Mouse (Mus musculus) limb, embryonic 13.5 days (tissue): ENCODE results near the gene U2af1l4. TPM values are rescaled to one million over a fixed set of nuclear protein-coding genes. Genes with fewer than 3 reads are reported as not detected.
A peak's percentile ranks its signal among the peaks of the same experiment; 100 is the strongest.

Source experiments
- ATAC-seq: fragments of 200-750 bp; cut with Nextera tagmentation; 2 replicates; pipeline ENCODE4 v1.8.0; 2017; ENCODE audit warnings: low read depth, moderate number of reproducible peaks, moderate TSS enrichment; ENCODE audit not compliant: low FRiP score
- H3K27ac ChIP-seq: fragments of 300-500 bp; sonication (generic); 2 replicates; pipeline ENCODE4 v1.5.1; 2015; ENCODE audit warnings: inconsistent platforms, mild to moderate bottlenecking, moderate library complexity
- H3K27me3 ChIP-seq: fragments of 300-500 bp; sonication (generic); 2 replicates; pipeline ENCODE4 v1.6.1; 2015; ENCODE audit warnings: mild to moderate bottlenecking, inconsistent platforms
- H3K36me3 ChIP-seq: fragments of 300-500 bp; sonication (generic); 2 replicates; pipeline ENCODE4 v1.6.1; 2015; ENCODE audit warnings: inconsistent platforms, mild to moderate bottlenecking, moderate library complexity
- H3K4me1 ChIP-seq: fragments of 300-500 bp; sonication (generic); 2 replicates; pipeline ENCODE4 v1.6.1; 2015; ENCODE audit warnings: inconsistent platforms
- H3K4me2 ChIP-seq: fragments of 300-500 bp; sonication (generic); replicated peaks from 2 replicates; pipeline ENCODE4 v1.6.1; 2015; ENCODE audit warnings: inconsistent platforms, mild to moderate bottlenecking, moderate library complexity
- H3K4me3 ChIP-seq: fragments of 300-500 bp; sonication (generic); 2 replicates; pipeline ENCODE4 v1.5.1; 2015; ENCODE audit warnings: moderate library complexity, mild to moderate bottlenecking, inconsistent platforms
- H3K9ac ChIP-seq: fragments of 300-500 bp; sonication (generic); 2 replicates; pipeline ENCODE4 v1.6.1; 2015; ENCODE audit warnings: mild to moderate bottlenecking, inconsistent platforms
- H3K9me3 ChIP-seq: fragments of 300-500 bp; sonication (generic); 2 replicates; pipeline ENCODE4 v1.6.1; 2016; ENCODE audit warnings: inconsistent platforms
- WGBS: fragments of 180-500 bp; shearing (Covaris S2); methylation state at CpG from one replicate; pipeline ENCODE4 v1.1.7; 2015; 5-methylcytosine and 5-hydroxymethylcytosine counted together
- polyA plus RNA-seq: library from polyadenylated mRNA; unstranded; fragments of >200 nt; fragmentation: Nextera tagmentation; extraction: Ambion mirVana; gene quantifications from 2 replicates; pipeline ENCODE4 v1.2.1, GENCODE M21; 2015

The U2af1l4 gene
- polyA plus RNA-seq, 1 experiment from 2014 or later, result 81.3 TPM

DNA sequence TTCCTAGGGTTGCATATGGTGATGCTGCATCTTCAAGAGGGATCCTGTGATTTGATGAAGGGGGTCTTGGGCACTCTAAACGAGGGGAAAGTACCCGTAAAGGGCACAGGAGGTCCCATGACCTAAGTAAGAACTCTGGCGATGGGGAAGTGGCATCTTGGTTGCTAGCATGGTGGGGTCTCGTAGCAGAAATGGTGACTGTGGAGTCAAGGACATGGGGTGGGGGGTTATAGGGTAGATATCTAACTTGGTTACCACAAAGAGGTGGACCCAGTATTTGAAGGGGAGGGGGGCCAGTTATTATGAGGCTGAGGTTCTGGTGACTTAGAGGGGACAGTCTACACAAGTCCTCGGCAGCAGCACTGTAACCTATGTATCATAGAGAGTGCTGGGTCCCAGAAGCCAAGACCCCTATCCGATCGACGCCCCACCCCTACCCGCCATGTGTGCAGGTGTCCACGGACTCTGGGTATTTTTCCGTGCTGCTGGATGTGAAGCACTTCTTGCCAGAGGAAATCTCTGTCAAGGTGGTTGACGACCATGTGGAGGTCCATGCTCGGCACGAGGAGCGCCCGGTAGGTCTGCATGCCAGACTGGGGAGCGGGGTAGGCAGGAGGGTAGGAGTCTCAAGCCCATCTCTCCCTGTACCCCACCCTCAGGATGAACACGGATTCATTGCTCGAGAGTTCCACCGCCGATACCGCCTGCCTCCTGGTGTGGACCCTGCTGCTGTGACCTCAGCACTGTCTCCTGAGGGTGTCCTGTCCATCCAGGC is 9.1 kb upstream of the U2af1l4 start:
- 84% methylated on average over 22 of the region's 22 CpGs for WGBS
- peak overlapping the region; percentile 77 for H3K9ac ChIP-seq

DNA sequence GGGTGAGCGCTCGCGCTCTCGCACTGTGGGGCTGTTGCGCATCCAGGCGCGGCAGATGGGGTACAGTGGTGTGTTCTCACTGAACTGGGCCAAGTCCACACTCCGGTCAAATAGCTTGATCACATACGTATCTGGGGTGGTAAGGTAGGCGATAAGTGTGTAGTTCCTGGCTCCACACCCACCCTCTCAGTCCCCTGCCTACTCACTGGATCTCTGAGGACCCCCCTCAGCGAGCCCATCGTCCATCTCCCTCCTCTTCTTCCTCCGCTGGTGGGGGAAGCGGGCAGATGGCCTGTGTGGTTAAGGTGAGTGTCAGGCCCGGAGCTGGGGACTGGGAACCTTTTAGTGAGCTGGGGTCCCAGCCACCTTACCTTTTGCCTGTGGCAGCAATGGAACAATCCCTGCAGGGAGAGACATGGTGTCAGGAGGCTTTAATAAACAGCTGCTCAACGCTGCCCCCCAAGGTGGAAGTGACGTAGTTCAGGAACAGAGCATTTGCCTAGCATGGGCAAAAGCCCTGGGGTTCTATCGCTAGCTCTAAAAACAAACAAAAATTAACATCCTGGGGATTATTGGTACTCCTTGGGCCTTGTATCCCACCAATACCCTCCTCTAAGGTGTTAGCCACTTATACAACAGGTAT is 6.1 kb upstream of the U2af1l4 start:
- Histone ChIP-seq H3K36me3 (peaks cover 36% of the 10 kb centered on the region), H3K4me3 (no peak overlapping the region), H3K27ac (no peak overlapping the region), H3K9ac (no peak overlapping the region), H3K27me3 (no peaks in the 10 kb centered on the region), H3K4me2 (no peak overlapping the region), H3K9me3 (no peaks in the 10 kb centered on the region), H3K4me1 (peaks cover 46% of the 10 kb centered on the region)
- ATAC-seq, result no peak
- 93% methylated on average over 18 of the region's 18 CpGs for WGBS

More for the DNA sequence above, 9.1 kb upstream of the U2af1l4 start:
- ATAC-seq, result no peak
- H3K4me1 ChIP-seq, result peaks cover 36% of the 10 kb centered on the region
- peak overlapping the region; percentile 95; the same call in 1 of the 2 replicates for H3K27ac ChIP-seq
- peak overlapping the region; percentile 94 for H3K4me2 ChIP-seq
- H3K36me3 ChIP-seq, result peaks cover 42% of the 10 kb centered on the region
- H3K27me3 ChIP-seq, result no peaks in the 10 kb centered on the region
- H3K4me3 ChIP-seq, result peak overlapping the region; percentile 68
- no peaks in the 10 kb centered on the region for H3K9me3 ChIP-seq

DNA sequence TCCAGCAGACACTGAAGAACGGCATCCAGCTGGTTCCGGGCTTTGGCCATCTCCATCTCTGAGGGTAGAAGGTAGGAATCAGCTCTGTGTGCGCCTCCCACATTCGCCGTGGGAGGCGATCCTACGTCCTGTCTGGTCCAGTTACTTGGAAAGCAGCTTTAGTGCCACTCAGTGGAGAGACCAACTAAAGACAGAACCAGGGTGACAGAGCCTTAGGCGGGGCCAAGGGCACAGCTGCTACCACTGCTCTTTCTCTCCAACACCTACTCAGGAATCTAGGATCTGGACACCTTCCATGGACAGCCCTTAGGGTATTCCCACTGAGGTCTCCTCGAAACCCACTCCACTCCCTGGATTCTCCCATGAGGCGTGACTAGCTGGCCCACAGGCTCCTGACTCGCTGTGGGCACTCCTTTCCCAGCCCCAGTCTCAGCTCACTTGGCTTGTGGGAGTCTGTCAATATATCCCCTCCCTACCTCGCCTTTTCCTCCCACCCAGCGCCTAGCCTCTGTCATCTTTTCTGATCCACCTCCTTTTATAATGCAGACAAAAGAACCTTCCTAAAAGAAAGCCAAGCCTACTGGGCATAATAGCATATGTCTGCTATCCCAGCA is 5.1 kb upstream of the U2af1l4 start:
- H3K9ac ChIP-seq, result peak overlapping the region; percentile 78
- H3K4me1 ChIP-seq, result peaks cover 41% of the 10 kb centered on the region
- H3K4me2 ChIP-seq, result peak overlapping the region; percentile 96
- H3K27ac ChIP-seq, result no peak overlapping the region
- H3K9me3 ChIP-seq, result no peaks in the 10 kb centered on the region
- WGBS, result 91% methylated on average over 13 of the region's 13 CpGs
- peak overlapping the region; percentile 68 for H3K4me3 ChIP-seq
- peaks cover 36% of the 10 kb centered on the region for H3K36me3 ChIP-seq
- no peak for ATAC-seq
- H3K27me3 ChIP-seq, result no peaks in the 10 kb centered on the region

DNA sequence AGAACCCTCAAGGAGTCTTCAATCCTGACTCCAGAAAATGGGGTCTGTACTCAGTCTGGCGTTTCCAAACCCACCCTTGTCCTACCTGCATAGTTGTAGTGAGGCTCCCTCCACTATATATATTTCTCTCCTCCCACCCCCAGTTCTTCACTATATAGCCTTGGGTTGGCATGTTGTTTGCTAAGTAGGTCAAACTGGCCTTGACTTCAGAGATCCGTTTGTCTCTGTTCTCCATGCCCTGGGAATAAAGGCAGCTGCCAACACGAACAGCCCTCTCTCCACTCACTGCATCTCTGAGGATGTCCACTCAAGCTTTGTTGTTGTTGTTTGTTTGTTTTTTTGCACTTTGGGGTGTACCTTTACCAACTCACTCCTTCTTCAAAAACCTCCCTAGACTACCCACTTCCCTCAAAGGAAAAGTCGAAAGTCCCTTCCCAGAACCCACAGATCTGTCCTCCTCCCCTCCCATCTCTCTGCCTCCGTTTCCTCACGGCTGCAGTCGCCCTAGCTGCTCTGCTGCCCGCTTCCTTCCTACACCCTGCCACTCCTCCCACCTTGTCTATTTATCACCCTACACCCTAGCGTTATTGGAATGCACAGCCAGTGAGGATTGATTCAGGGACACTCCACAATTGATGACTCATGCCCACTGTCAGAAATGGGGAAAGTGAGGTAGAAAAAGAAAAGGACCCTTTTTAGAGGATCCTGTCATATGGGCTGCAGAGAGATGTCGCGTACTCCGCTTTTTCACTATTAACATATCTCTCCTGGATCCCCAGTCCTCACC is 4.3 kb upstream of the U2af1l4 start:
- no peak for ATAC-seq
- 14% methylated on average over 12 of the region's 12 CpGs for WGBS
- peaks cover 35% of the 10 kb centered on the region for H3K4me1 ChIP-seq
- no peaks in the 10 kb centered on the region for H3K27me3 ChIP-seq
- H3K27ac ChIP-seq, result no peak overlapping the region; the same call in 1 of the 2 replicates
- H3K36me3 ChIP-seq, result peaks cover 36% of the 10 kb centered on the region
- H3K4me2 ChIP-seq, result peak overlapping the region; percentile 96
- no peaks in the 10 kb centered on the region for H3K9me3 ChIP-seq
- peak overlapping the region; percentile 78 for H3K9ac ChIP-seq
- H3K4me3 ChIP-seq, result peak overlapping the region; percentile 68

DNA sequence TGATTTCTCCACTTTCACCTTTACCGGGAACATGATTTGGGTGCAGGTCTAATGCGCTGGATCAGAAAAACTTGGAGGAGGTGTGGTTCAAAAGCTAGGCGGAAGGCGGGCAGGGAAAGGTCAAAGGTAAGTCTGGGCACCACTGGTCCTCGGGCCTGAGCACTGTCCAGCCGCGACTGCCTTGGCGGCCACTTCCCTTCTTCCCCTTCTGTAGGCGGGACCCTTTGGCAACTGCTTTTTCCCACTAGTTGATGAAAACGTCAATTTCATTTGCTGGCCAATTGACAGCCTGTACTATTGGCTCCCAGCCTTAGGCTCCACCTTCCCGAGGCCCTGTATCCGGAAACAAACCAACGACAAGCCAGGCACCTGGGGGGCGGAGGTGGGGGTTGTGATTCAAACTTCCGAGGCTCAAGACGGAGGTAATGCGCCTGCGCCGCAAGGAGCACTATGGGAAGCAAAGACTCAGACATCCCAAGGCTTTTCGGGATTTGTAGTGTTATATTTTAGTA is 3.6 kb upstream of the U2af1l4 start, which contains the start of gene Lin37:
Lin37 (minus strand) TSS at position 396 of the 512 bp plus-strand sequence.
- under 1% methylated on average over 20 of the region's 20 CpGs for whole genome bisulfite sequencing
- Histone ChIP-seq H3K9ac (peak within 1 kb of the TSS; percentile 78), H3K27me3 (no peaks in the 10 kb centered on the region), H3K36me3 (peaks cover 30% of the 10 kb centered on the region), H3K4me1 (peaks cover 37% of the 10 kb centered on the region), H3K4me2 (peak within 1 kb of the TSS; percentile 96), H3K9me3 (no peaks in the 10 kb centered on the region), H3K4me3 (peak within 1 kb of the TSS; percentile 68), H3K27ac (no peak within 1 kb of the TSS; the same call in 1 of the 2 replicates)
- peak; percentile 90 for ATAC-seq

DNA sequence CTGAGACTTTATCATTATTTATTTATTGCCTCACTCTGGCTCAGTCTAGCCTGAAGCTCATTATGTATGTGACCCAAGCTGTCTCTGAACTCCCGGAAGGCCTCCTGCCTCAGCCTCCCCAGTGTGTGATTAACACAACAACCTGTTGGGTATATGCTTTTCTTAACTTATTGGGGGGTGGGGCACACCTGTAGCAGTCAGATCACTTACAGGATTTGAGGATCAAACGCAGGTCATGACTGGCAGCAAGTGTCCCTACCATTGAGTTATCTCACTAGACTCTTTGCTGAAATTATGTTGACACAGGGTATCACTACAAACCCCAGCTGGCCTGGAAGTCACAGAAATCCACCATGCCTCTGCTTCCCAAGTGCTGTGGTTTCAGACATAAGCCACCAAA is 2.8 kb upstream of the U2af1l4 start:
- peaks cover 37% of the 10 kb centered on the region for H3K4me1 ChIP-seq
- H3K4me3 ChIP-seq, result no peak overlapping the region
- no peak for ATAC-seq
- H3K27ac ChIP-seq, result no peak overlapping the region
- H3K27me3 ChIP-seq, result no peaks in the 10 kb centered on the region
- 62% methylated on average over 2 of the region's 2 CpGs for WGBS
- peak overlapping the region; percentile 96 for H3K4me2 ChIP-seq
- no peak overlapping the region for H3K9ac ChIP-seq
- no peaks in the 10 kb centered on the region for H3K9me3 ChIP-seq
- H3K36me3 ChIP-seq, result peaks cover 27% of the 10 kb centered on the region

DNA sequence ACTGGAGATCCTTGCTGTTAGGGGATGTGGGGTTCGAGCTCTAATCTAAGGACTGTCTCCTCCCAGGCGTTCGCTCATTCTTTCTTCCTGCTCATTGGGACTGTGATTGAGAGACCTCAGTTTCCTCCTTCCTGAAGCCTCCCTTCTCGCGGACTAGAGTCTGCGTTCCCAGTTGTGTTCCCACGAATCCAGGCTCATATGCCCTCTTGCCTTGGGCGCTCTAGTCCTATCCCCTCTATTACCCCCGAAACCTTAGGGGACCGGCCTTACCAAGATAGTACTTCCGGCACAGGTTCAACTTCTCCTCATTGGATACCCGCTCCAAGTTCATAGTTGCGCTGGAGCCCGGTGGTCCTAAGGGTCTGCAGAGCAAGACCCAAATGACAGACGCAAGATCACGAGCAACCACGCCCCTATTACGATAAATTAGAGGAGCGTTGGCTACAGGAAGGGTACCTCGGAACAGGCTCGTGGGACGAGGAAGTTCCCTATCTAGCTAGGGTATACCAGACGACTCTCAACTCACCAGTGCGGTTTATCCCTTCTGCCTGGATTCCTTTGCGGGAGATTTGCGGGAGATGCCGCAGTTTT is 480 bp upstream of the U2af1l4 start:
- Histone ChIP-seq H3K27ac (peak overlapping the region; percentile 73; the same call in 1 of the 2 replicates), H3K36me3 (peaks cover 28% of the 10 kb centered on the region), H3K4me2 (peak overlapping the region; percentile 82), H3K4me1 (peaks cover 37% of the 10 kb centered on the region), H3K4me3 (peak overlapping the region; percentile 74), H3K9ac (peak overlapping the region; percentile 81), H3K9me3 (no peaks in the 10 kb centered on the region), H3K27me3 (no peaks in the 10 kb centered on the region)
- ATAC-seq, result no peak; the same call in 1 of the 2 replicates
- WGBS, result 1% methylated on average over 27 of the region's 27 CpGs

DNA sequence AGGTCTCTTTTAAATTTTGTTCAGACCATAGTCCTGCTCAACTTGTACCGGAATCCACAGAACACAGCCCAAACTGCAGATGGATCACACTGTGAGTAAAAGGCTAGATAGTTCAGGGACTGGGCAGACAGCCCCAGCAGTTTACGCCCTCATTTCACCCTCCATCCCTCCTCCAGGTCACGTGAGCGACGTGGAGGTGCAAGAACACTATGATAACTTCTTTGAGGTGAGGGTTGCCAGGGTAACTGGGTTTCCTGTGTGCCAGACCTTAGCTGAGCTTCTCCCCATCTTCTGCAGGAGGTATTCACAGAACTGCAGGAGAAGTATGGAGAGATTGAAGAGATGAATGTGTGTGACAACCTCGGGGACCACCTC is 792 bp downstream of the U2af1l4 start:
- Histone ChIP-seq H3K4me2 (peak overlapping the region; percentile 82), H3K27ac (peak overlapping the region; percentile 97; the same call in 1 of the 2 replicates), H3K4me1 (peaks cover 25% of the 10 kb centered on the region), H3K9me3 (no peaks in the 10 kb centered on the region), H3K4me3 (peak overlapping the region; percentile 74), H3K27me3 (no peaks in the 10 kb centered on the region), H3K36me3 (peaks cover 36% of the 10 kb centered on the region), H3K9ac (peak overlapping the region; percentile 81)
- 20% methylated on average over 6 of the region's 6 CpGs for WGBS
- no peak for ATAC-seq

DNA sequence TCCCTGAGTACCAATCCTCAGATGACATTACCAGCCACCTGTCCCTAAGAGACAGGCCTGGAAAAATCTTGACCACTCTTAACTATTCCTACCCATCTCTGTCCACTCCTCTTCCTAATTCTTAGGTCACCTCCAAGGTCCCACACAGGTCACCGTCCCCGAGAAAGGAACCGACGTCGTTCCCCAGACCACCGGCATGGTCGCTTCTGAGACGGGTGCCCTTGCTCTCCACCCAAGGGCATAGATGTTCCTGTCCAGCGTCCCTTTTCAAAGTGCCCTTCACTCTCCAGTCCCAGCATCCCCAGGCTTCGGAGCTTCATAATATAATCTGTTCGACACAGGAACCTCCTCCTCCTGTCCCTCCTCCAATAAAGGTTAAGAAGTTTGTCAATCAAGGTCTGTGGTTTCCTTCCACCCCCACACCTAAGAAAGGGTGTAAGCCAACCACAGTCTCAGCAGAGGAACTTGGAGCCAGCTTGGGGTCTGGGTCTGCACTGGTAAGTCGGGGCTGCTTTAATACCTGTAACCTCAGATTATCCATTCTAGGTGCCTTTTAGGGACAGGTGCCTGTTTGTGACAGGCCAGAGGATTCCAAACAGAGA is 2.0 kb downstream of the U2af1l4 start, which contains the start of gene Igflr1:
Igflr1 (plus strand) TSS at position 458 of the 602 bp plus-strand sequence.
- H3K27me3 ChIP-seq, result no peaks in the 10 kb centered on the region
- peaks cover 48% of the 10 kb centered on the region for H3K36me3 ChIP-seq
- H3K4me3 ChIP-seq, result peak within 1 kb of the TSS; percentile 74; the same call in 1 of the 2 replicates
- WGBS, result 96% methylated on average over 12 of the region's 12 CpGs
- no peak within 1 kb of the TSS; the same call in 1 of the 2 replicates for H3K27ac ChIP-seq
- H3K4me2 ChIP-seq, result peak within 1 kb of the TSS; percentile 82
- H3K9me3 ChIP-seq, result no peaks in the 10 kb centered on the region
- H3K4me1 ChIP-seq, result peaks cover 19% of the 10 kb centered on the region
- H3K9ac ChIP-seq, result no peak within 1 kb of the TSS
- ATAC-seq, result no peak

DNA sequence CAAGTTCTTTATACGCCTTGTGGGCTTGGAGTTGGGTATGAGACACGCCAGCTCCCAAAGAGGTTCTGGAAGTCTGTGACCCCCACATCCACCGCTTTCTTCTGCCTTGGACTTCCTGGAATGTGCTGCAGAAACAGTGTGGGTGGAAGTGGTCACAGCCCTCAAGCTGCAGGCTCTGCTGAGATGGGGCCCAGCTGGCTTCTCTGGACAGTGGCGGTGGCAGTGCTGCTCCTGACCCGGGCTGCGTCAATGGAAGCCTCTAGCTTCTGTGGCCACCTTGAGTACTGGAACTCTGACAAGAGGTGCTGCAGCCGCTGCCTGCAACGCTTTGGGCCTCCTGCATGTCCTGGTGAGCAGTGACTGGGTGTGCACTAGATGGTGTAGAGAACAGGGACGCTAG is 2.9 kb downstream of the U2af1l4 start:
- H3K9me3 ChIP-seq, result no peaks in the 10 kb centered on the region
- no peak overlapping the region for H3K4me3 ChIP-seq
- H3K4me1 ChIP-seq, result peaks cover 16% of the 10 kb centered on the region
- peaks cover 58% of the 10 kb centered on the region for H3K36me3 ChIP-seq
- no peak for ATAC-seq
- H3K27me3 ChIP-seq, result no peaks in the 10 kb centered on the region
- 93% methylated on average over 9 of the region's 9 CpGs for WGBS
- no peak overlapping the region for H3K4me2 ChIP-seq
- H3K9ac ChIP-seq, result no peak overlapping the region
- H3K27ac ChIP-seq, result no peak overlapping the region

DNA sequence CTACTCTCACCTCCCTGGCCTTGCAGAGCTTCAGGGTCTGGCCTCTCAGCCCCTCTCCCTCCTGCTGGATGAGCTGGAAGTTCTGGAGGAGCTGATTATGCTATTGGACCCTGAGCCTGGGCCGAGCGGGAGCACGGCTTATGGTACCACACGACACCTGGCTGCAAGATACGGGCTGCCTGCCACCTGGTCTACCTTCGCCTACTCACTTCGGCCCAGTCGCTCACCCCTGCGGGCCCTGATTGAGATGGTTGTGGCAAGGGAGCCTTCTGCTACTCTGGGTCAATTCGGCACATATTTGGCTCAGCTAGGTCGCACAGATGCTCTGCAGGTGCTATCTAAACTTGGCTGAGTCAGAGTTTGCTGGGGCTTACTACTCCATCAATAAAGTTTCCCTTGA is 4.5 kb downstream of the U2af1l4 start:
- Histone ChIP-seq H3K27ac (no peak overlapping the region), H3K4me1 (peaks cover 7% of the 10 kb centered on the region), H3K9me3 (no peaks in the 10 kb centered on the region), H3K4me3 (no peak overlapping the region), H3K9ac (no peak overlapping the region), H3K4me2 (no peak overlapping the region), H3K36me3 (peaks cover 70% of the 10 kb centered on the region), H3K27me3 (no peaks in the 10 kb centered on the region)
- 91% methylated on average over 11 of the region's 11 CpGs for WGBS
- ATAC-seq, result no peak
